Mouse (Mus musculus) lung, postnatal 36 days (tissue): ENCODE results near the gene Epop.

Experiments used
- DNase-seq: peaks from one replicate; pipeline ENCODE4 v3.0.0; 2022; ENCODE audit warnings: mixed read lengths

Gene Epop

GRCm38 (mm10) chr11:97579088-97579857 is 50.2 kb downstream of the Epop start:
- DNase-seq: no peak

DNA sequence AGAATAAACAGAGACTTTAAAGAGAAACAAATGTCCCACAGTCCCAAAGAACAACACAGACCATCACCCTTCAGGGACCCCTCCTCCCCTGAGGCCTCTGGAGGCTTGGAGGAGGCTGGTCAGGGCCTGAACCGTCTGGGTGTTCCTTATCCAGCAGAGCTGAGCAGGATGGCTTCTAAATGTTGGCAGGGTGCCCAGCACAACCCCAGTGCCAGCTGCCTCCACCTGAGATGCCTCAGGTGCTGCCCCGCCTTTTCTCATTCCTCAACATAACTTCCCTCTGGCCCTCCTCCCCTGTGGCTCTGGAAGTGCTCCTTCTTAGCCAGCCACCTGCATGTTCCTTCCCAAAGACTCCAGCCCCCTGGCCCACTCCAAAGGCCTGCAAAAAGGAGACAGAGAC is 51.2 kb downstream of the Epop start:
- peak; percentile 85 for DNase-seq
